Mouse (Mus musculus) testis, adult 2 months (tissue): ENCODE results near the gene Fam69a.

Experiments used
- CTCF ChIP-seq: fragments of 200-500 bp; IDR thresholded peaks from 2 replicates; pipeline ENCODE4 v1.5.1; 2012; ENCODE audit warnings: low read depth, mild to moderate bottlenecking, inconsistent platforms, low read length, moderate library complexity; ENCODE audit not compliant: control insufficient read depth, insufficient read depth, insufficient replicate concordance
- POLR2A ChIP-seq: fragments of 200-500 bp; IDR thresholded peaks from 2 replicates; pipeline ENCODE4 v1.6.1; 2012; ENCODE audit warnings: low read depth, mild to moderate bottlenecking, inconsistent platforms, low read length, moderate library complexity; ENCODE audit not compliant: control insufficient read depth

GRCm38 (mm10) chr5:107867970-107868904, 118.6 kb downstream of the Fam69a start:
- no peak for TF ChIP-seq CTCF
- TF ChIP-seq POLR2A, result peak; percentile 27; the same call in 1 of the 2 replicates
